Mouse (Mus musculus): ENCODE results near the gene Gp1bb.

Gp1bb gene

DNA sequence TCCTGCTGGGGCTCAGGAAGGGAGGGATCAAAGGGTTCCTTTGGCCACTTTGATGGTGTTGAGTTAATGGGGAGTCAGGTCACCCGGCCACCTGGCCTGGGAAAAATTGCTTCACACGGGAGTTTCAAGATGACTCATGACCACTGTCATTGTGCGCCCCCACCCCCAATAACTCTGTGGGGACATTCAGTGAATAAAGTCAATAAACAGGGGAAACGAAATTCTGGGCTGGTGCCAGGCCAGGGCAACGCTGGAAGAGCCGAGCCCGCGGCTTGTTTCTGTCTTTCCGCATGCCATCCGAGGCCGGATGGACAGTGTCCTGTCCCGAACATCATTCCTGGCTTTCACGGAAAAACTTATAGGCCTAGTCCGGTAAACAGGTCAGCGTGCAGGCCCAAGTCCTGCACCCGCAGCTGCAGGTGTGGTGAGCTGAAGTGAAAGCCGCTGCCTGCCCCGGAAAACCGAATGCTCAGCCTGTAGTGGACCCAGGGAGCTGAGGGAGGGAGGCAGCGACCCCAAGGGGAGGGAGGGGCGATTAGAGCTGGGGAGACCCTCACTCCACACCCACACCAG, 41.1 kb downstream of the Gp1bb start:
- DNase-seq (ENCODE audit: low spot score), result peak; percentile 37

DNA sequence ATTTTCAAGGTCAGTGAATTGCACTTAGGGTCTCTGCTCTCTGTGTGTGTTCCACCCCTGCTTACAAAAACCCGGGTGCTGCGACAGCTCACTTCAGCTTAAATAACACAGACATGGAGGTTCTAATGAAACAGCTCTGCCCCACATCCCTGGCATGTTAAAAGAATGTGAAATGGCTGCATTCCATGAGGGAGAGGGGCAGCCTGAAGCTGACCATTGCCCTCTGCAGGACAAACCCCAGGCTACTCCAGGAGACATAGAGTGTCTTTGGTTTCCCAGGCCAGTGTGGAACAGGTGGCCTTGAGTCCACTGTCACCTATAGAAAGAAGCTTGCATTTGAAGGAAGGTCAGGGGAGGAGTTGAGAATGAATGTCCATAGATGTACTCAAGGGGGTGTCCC, 41.8 kb downstream of the Gp1bb start:
- peak; percentile 70 for DNase-seq (ENCODE audit: low spot score)

DNA sequence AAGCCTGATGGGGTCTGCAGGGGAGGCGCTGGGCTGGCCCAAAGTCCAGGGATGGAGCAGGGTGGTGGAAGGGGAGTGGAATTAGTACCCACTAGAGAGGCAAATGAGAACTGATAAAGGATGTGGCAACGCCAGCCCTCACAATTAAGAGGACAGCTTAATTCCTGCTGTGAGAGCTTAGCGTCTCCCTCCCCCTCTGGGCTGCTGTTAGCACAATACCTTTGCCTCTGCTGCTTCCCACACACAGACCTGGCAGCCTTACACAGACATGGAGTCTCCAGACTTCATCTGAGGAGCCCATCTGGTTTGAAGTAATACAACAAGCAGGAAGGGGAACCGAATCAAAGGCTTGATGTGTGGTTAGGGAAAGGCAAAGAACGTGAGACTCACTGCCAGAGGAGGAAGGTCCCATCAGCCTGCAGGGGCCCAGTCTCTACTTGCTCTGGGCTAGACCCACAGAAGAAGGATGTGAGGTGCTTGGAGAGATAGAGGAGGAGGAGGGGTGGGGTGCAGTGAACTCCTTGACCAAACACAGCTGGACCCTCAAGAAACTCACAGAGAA, 44.5 kb downstream of the Gp1bb start:
- no peak for DNase-seq (ENCODE audit: low spot score)

DNA sequence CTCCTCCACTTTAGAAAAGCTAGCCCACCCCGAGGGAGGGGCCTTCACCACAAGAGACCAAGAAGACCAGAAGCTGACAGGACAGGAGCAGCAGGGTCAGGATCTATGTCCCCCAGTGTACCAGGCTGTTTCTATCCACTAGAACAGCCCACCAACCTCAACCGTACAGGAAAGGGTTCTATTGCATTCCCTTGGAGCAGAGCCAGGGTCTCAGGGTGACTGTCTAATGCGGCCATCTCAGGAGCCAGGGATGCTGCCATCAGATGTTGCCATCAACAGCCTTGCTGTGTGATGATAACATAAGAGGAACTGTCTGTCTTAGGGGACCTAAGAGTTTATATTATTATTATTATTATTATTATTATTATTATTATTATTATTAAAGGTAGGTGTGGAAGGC, 45.1 kb downstream of the Gp1bb start:
- no peak for DNase-seq (ENCODE audit: low spot score)

DNA sequence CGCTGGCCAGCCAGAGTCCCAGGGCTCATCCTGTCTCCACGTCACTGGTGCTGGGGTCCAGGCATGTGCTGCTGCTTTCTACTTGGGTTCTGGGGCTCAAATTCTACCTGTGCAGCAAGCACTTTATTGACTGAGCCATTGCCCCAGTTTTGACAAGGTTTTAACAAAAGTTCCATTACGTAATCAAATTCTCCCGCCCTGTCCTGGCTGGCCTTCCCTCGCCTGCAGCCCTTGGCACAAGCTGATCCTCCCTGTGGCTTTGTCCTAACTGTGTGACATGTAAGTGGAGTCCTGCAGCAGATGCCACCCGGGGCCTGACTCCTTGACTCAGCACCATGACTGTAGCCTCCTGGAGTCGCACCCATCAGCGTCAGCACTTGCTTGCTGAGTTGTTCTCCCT, 48.0 kb downstream of the Gp1bb start:
- DNase-seq (ENCODE audit: low spot score), result no peak
